Mouse (Mus musculus) right cerebral cortex, postnatal 25 days (tissue): ENCODE measurements around the gene Pam.
"Not testable (repeated sequence)": the region's sequence is repeated elsewhere in the genome, so short reads cannot be mapped to it uniquely, and the experiment has no call there.

Source experiments
- DNase-seq: peaks from one replicate; pipeline ENCODE4 v3.0.0; 2022

Gene Pam

DNA sequence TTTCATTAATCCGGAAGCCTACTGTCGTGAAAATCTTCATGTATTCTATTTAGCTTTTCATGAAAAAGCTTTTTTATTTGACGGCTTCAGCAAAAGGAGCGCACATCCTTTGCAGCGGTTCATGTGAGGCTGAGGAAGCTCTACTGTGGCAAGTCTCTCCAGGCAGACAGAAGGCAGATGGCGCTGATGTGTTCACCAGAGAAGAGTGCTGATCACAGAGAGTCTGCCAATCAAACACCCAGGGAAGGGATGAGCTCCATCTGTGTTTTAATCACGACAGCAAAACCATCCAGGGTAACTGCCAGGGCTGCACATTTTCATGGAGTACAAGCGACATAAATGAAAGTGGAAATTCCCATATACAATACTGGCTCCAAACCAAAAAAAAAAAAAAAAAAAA is 63.6 kb downstream of the Pam start:
- peak; percentile 44 for DNase-seq

DNA sequence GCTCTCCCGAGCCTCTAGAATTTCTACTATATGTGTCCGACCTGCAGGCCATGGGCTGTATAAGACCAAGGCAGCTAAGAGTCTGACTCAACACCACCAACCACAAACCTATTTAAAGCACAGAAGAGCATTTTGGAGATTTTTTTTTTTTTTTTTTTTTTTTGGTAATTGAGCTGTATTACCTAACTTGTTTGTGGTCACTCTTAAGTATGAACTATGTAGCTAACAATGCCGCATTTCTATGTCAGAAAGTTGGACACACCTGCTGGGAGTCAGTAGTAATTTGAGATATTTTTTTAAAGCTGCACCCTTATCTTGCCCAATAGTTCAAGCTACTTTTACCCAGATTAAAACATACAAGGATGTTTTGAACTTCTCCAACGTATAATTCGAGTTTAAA is 66.4 kb downstream of the Pam start:
- no peak for DNase-seq

DNA sequence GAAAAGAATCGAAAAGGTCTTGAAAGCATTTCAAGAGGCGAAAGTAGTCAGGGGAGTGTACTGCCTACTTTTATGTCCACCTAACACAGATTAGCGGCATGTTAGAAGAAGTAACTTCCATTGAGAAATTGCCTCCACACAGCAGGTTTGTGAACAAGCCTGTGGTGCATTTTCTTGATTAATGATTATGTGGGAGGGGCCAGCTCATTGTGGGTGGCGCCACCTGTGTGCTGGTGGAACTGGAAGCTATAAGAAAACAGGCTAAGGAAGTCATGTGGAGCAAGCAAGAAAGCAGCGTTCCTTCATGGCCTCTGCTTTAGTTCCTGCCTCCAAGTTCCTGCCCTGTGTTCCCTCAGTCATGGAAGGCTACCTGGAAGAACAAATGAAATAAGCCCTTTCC is 67.0 kb downstream of the Pam start:
- no peak for DNase-seq

DNA sequence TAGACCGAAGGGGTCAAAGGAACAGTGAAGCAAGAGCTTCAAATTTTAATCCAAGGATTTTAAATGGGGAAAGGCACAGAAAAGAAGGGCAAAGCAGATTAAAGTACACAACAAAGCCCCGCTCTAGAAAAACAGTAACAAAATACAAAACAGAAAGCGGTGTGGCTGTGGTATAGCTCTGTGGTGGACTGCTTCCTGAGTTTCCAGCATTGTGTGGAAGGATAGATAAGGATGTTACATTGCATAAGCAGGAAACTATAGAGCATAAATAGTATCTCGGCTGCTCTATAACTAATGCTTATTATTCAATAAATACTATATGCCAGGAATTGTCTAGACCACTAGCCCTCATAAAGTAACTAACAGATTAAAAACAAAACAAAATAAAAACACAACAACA is 67.5 kb downstream of the Pam start:
- no peak for DNase-seq

DNA sequence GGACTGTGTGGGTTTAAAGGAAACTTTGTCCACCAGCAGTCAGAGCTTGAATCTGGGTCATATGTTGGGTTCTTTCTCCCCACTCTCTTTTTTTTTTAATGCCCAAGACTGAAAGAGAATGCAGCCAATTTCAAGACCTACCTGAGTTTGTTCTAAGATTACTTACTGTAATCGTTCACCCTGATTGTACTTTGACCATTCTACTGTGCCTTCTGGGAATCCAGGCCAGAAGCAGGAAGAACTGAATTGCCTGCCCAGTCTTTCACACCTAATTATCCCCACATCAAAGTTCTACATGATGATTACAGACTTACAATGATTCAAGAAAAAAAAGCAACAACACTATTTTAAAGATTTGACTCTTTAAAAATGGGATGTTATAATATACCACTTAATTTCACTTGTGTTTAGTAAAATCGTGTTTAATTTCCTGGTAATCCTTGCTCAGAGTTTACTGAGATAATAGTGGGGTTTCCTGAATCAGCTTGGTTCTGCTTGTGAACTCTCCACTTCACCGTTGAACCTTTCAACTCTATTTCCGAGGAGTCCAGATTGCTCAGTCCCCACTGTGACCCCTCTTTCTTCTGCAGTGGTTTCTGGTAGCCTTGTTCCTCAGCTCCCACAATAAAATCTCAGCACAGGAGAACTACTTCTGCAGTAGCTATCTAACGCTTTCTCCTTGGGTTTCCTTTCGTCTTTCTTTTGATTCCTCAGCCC is 69.4 kb downstream of the Pam start:
- DNase-seq: no peak

DNA sequence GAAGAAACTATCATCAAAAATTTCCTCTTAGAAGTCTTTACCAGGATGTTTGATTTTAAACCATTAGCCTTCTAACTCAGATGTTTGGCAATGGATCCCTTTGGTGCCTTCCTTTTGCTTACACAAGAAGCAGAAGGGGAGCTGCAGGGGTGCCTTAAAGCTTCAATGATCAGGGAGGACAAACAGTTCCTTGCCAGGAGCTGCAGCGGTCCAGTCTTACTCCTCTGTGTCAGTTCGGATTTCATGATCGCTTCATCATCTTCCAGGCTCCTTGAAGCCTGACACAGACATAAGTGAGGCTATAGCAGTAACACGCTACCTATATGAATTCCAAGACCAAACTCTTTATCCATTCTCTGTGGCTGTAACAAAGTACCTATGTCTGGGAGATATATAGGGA is 71.6 kb downstream of the Pam start:
- no peak for DNase-seq

DNA sequence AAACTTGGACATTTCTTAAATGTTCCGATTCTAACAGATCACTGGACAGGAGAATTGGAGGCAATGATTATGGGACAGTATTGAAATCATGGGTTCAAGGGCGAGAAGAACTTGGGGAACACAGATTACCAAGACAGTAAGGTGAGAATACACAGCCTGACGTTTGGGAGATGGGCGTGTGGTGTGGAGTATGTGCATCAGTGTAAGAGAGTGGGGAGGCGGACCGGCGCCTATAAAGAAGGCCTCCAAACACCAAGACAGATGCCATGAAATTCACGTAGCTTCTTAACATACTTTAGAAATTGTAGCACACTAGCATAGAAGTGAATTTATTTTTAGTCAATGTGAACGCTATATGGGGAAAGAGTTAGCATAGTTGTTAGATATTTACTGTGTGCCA is 76.5 kb downstream of the Pam start:
- no peak for DNase-seq

DNA sequence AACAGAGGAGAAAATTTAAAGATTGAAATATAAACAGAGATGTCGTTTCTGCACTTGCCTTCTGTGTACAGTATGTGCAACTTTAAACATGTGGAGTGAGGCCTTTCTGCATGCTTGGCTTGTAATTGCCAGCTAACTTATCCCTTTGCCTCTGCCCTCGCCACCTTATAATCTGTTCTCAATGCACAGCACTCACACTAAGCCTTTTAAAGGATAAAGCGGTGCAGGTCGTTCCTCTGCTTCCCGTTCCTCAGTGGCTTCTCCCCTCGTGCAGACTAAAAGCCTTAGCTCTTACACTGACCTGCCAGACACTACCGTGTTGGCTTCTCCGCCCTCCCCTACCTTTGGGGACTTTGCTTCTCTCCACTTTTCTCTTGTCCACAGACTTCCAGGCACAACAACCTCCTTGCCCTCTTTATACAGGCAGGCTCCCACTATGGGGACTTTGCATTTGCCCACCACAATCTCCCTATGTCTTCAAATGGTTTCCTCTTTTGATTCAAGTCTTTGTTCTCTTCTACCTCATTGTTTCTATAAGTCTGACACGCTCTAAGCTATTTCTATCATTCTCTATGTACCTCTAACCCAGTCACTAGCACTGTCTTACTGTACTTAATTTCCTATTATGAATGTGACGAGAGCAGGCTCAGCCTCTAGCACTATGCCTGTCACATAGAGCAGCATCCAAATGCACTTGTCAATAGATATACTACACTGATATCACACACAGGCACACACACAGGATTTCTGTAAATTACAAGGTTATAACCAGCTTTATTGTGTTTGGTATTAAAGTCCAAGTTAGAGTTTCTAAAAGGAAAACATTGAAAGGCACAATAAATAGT is 79.2 kb downstream of the Pam start:
- DNase-seq: no peak

DNA sequence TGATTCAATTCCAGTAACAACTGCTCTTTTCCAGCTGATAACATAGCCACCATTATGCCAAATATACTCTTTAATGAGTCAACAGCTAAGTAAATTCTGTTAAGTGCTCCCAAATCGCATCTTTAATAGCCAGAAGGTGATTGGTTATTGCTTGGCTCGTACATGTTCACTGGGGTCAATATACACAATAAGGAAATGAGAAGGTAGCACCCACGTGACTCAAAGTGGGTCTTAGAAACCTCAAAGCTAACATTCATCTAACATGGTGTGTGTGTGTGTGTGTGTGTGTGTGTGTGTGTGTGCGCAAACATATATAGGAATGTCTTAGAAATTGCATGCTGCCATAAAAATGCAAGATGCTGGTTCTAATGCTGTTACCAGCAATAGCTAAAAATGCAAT is 79.9 kb downstream of the Pam start:
- DNase-seq: no peak

DNA sequence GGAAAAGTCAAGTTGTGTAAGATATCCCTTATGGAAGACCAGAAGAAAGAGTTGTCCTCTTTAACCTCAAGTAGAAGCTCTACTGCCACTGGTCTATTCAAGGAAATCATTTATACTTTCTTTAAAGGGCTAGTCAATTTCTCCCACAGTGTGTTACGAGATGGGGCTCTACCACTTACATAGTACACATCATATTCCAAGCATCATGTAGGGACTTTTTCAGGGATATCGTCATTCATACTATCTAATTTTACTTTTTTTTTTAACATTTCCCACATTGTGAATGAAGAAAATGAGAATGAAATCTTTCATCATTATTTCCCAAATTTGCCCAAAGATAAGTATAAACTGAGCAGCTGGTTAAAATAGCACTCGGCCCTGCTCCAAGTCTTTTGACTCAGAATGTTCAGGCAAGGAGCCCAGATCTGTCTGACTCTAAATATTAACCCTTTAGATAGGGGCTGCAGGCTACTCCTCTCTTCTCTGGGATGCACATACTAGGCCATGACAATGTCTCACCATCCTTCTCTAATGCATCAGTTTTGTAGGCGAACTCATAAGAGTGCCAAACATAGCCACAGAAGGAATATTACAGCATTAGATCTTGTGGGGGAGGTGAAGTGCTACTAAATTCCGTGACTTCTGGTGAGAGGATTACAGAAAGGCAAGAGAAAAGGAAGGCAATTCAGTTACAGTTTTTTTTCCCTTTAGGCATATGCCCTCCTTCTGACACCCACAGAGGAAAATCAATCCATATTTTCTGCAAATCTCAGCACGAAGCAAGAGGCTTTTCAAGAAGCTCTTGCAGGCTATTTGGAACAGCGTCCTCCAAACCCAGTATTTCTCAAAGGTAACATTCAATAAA is 92.7 kb downstream of the Pam start:
- peak; percentile 64 for DNase-seq

DNA sequence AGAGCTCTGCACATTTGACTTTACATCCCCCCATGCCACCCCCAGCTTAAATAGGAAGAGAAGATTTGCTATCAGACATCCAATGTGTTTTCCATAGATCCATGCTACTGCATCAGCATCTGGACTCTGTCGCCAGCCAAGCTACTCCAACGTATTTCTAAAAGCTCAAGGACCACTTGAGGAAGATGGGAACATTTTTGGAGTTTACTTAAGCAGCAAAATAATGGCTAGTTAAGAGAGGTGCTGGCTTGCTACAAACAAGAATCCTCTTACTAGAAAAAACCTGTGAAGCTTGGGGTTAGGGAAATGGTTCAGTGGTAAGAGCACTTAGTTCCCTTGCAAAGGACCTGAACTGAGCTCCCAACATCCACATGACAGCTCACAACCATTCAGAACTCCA is 96.0 kb downstream of the Pam start:
- DNase-seq: no peak

DNA sequence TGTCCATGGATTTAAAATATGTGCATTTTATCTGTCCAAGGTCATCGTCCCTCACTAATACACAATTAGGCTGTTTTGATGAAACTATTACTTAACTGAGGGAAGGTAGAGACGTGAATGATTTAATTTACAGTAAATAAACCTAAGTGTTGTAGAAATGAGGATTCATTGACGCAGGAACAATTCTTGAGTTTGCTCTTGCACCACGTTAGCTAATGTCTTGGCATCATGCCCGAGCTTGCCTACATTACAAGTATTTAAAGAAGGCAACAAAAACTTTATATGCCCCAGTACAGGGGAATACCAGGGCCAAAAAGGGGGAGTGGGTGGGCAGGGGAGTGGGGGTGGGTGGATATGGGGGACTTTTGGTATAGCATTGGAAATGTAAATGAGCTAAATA is 96.5 kb downstream of the Pam start:
- not testable (repeated sequence) for DNase-seq

DNA sequence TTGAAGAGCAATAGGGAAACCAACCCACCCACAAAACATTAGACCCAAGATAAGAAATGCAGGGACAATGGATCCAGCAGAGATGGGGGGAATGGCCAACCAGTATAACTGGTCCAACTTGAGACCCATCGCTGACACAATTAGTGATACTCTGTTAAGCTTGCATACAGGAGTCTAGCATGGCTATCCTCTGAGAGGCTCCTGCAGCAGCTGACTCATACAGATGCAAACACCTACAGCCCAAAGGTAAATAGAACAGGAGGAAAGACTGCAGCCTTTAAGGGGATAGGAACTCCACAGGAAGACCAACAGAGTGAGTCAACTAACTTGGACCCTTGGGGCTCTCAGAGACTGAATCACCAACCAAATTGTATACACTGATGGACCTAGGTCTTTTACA is 98.4 kb downstream of the Pam start:
- DNase-seq: no peak

DNA sequence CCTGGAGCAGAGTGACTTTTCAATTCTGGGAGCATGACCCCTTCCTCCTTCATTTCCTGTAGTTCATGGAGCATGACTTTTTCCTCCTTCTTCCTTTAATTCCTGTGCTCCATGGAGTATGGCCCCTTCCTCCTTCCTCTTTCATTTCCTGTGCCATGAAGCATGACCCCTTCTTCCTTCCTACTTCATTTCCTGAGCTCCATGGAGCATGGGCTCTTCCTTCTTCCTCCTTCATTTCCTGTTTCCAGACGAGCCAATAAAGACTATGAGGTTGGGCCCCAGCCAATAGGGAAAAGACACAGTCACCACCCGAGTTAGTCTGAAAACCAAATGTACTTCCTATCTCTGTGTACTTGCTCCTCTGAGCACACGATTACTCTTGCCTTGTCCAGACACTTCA is 103.5 kb downstream of the Pam start:
- no peak for DNase-seq

DNA sequence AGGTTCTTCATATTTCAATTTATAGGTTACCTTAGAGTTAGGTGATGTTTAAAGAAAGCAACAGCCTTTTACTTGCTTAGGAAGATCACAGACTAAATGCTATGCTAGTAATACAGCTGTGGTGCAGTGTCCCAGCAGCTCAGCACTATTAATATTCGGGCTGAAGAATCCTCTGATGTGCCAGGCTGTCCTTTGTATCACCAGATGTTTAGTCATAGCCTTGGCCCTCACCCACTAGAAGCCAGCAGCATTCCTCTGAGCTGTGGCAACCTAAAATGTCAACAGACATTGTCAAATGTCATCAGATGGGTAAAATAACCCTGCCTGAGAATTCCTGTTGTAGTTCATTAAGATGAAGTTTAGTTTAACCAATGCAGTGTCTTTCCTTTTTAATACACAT is 112.3 kb downstream of the Pam start:
- DNase-seq: no peak

DNA sequence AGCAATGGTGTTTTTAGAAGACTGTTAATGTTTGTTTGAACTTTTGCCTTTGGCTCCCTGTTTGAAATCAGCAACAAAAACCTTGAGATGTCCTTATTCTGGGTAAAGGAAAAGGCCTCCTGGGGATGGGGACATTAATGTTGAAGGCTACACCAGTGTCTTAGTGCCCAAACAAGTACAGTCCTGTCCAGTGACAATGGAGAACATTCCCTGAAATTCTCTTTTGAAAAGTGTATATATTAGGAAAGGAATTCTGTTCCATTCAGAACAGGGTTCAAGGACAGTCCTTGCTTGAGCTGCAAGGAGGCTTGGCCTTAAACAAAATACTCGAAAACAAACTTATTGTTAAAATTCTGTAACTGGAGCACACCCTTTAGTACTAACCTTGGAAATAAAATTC is 116.0 kb downstream of the Pam start:
- no peak for DNase-seq

DNA sequence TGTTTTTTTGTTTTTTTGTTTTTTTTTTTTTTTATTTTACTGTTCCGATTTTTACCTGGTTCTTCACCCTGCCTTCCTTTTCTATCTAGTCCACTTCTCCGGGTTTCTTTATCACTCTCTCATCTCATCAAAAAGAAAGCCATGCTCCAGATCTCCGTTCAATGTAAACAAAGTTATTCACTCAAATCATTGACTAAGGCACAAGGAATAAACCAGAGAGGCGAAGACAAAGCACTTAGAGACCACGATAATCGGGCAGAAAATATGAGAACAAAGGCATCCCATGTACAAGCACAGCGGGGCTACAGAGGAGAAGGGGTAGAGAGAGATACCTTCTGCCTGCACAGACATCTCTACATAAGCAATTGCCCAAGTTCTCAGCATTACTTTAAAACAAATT is 117.9 kb downstream of the Pam start:
- DNase-seq: no peak

DNA sequence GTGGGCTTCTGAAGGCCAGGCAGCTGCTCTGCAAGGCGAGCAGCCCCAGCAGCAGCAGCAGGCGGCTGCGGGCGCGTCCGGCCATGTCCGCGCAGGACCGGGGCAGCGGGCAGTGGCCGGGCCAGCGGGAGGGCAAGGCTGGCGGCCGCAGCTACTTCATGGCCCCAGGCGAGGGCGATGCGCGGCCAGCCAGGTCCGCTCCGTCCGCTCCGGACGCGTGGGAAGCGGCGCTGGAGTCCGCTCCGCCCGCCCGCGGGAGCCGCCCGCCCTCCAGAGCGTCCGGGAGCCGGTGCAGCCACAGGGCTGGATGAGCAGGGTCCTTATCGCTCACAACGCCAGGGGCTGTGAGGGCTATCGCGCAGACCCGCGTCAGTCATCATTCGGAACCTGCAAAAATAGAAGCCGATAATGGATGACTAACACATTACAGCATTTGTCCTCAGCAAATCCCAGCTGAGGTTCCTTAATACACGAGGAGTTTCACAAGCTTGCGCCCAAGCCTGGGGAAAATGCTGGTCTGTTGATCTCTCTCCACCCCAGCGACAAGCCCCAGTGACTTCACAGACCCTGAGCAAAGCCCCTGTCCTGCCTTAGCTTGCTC is 118.5 kb downstream of the Pam start:
- peak; percentile 74 for DNase-seq

DNA sequence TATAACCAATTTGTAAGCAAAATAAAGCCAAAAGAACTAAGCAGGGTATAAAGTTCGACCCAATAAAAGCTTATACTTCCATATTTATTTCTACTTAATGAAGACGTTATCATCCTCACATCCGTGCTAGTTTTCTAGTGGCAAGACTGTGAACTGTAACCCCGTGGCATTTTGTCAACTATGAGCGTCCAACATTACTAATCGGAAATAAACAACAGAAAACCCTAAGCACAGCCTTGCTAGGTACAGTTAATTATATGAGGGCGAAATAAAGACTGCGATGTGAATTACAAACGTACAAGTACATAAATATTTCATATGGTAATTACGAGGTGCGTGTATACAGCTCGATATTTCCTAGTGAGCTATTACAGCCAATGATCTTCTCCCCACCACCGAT is 119.4 kb downstream of the Pam start:
- no peak for DNase-seq

DNA sequence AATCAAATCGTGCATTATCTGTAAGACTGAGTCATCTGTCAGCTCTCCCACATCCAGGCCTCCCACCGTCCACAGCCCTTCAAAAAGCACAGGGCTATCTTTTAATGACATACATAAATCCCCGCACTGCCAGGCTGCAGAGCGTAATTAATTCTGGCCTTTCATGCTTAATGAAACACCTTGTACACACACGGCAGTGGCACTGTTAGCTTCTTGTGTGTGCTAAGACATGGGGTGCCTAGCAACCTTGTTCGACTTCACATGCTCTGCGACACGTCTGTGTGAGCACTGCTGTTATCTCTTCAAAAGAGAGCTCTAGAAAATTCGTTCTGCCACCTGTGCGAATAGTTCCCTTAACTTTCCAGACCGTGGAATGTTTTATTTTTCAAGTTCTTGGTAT is 120.5 kb downstream of the Pam start:
- no peak for DNase-seq

DNA sequence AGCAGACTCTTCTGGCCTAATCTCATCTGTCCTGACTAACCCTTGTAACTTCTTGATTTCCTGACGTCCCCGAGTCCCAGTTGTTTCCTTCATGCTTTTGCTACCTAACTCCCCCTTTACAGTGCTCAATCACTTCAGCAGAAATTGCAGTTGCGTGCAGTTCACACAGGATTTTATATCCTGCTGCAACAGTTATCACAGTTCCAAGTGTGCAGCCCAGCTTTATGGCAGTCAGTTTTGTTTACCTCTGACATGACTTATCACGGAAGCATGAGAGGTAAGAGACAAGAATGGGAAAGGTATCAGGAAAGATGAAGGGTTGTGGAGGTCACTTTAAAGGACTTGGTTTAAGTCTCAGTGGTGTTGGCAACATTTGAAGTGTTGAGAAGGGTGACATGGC is 125.7 kb downstream of the Pam start:
- DNase-seq: no peak

DNA sequence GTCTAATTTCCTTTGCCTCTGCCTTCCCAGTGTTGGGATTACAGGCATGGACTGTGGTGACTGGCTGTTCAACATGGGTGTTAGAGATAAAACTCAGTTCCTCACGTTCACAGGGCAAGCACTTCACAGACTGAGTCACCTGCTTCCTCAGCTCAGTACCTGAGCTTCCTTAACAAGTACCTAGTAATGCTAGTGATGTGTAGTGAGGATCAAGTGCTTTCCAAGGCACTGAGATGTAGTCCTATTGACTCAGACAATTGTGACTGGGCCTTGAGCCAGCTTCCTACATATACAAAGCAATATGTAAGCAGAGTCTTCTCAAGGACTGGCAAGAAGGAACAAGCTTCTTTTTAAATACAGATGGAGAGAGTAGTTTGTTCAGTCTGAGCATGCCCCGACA is 131.7 kb downstream of the Pam start:
- peak; percentile 36 for DNase-seq

DNA sequence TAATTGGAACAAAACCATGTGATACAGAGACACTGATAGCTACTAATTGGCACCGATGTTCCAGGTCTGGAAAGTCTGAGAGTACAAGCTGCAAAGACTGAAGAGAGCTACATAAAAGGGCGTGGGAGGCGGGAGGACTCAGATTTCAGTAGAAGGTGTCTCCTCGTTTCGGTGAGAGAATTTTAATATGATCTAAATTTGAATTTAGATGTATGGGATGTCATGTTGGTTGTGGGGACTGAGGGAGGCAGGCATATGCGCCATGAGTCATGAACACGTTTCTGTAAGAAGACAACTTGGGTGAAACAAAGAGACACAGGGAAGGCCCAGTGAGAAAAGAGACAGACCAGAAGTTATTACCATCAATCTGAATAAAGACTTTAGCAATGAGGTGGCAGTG is 133.3 kb downstream of the Pam start:
- peak; percentile 45 for DNase-seq
